ENCODE assay signal across 7 mouse cellular contexts in genomic region chr13:49146698-49147006, GRCm38 (mm10). TPM values are rescaled to one million over a fixed set of nuclear protein-coding genes. Genes with fewer than 3 reads are reported as not detected.
DNase-seq lines count a peak whose midpoint lies in the region; ATAC-seq and TF ChIP-seq lines count a peak whose summit lies in the region.

No protein-coding gene starts in this region.

- TF ChIP-seq CTCF in lung, adult 2 months (IDR thresholded peaks at IDR 0.05; ENCODE audit: insufficient read depth, low read length), result no peak

- H3K4me2 ChIP-seq in lung, embryonic 15.5 days, result peak overlapping the region; percentile 96
- peak overlapping the region; percentile 99 for H3K4me2 ChIP-seq in embryonic facial prominence, embryonic 15.5 days (replicated peaks)
- H3K4me2 ChIP-seq in hindbrain, embryonic 16.5 days (ENCODE audit: low read length), result peak overlapping the region; percentile 65
- H3K4me2 ChIP-seq in neural tube, embryonic 12.5 days (replicated peaks), result peak overlapping the region; percentile 72

- H3K9me3 ChIP-seq in lung, embryonic 15.5 days, result no peaks in the 10 kb centered on the region
- no peaks in the 10 kb centered on the region for H3K9me3 ChIP-seq in embryonic facial prominence, embryonic 15.5 days (replicated peaks)
- no peaks in the 10 kb centered on the region for H3K9me3 ChIP-seq in hindbrain, embryonic 16.5 days (ENCODE audit: control insufficient read depth, low read length)
- H3K9me3 ChIP-seq in neural tube, embryonic 12.5 days, result no peaks in the 10 kb centered on the region

- no peaks in the 10 kb centered on the region for H3K36me3 ChIP-seq in lung, embryonic 15.5 days
- H3K36me3 ChIP-seq in embryonic facial prominence, embryonic 15.5 days, result no peaks in the 10 kb centered on the region
- H3K36me3 ChIP-seq in hindbrain, embryonic 16.5 days (ENCODE audit: control insufficient read depth, insufficient read depth, low read length), result no peaks in the 10 kb centered on the region
- peaks cover 3% of the 10 kb centered on the region; the same call in 1 of the 2 replicates for H3K36me3 ChIP-seq in neural tube, embryonic 12.5 days

- H3K27ac ChIP-seq in lung, embryonic 15.5 days, result no peak overlapping the region
- no peak overlapping the region for H3K27ac ChIP-seq in embryonic facial prominence, embryonic 15.5 days (replicated peaks)
- peak overlapping the region; percentile 91 for H3K27ac ChIP-seq in hindbrain, embryonic 16.5 days (ENCODE audit: low read depth, low read length)
- H3K27ac ChIP-seq in neural tube, embryonic 12.5 days, result peak overlapping the region; percentile 87

- TF ChIP-seq POLR2A in lung, adult 2 months (IDR thresholded peaks at IDR 0.05; ENCODE audit: borderline replicate concordance, extremely low read depth, low read depth, low read length), result no peak

- DNase-seq in lung, adult 2 months, result no peak
- no peak for DNase-seq in left cerebral cortex, adult 11 months (ENCODE audit: low spot score)
- no peak for DNase-seq in cerebellum, adult 18-20 months

- H3K4me3 ChIP-seq in lung, embryonic 15.5 days, result peak overlapping the region; percentile 62
- no peak overlapping the region for H3K4me3 ChIP-seq in lung, adult 2 months (replicated peaks; ENCODE audit: extremely low read depth, low read depth, low read length)
- peak overlapping the region; percentile 68 for H3K4me3 ChIP-seq in embryonic facial prominence, embryonic 15.5 days (replicated peaks)
- peak overlapping the region; percentile 56 for H3K4me3 ChIP-seq in hindbrain, embryonic 16.5 days (ENCODE audit: low read length)
- H3K4me3 ChIP-seq in neural tube, embryonic 12.5 days, result peak overlapping the region; percentile 79

- 3% methylated on average over 44 of the region's 44 CpGs for WGBS in lung, embryonic 15.5 days
- 1% methylated on average over 26 of the region's 44 CpGs for WGBS in lung, adult 2 months
- under 1% methylated on average over 39 of the region's 44 CpGs for whole genome bisulfite sequencing in embryonic facial prominence, embryonic 15.5 days
- WGBS in hindbrain, embryonic 16.5 days, result under 1% methylated on average over 27 of the region's 44 CpGs
- WGBS in neural tube, embryonic 12.5 days, result 1% methylated on average over 32 of the region's 44 CpGs

- H3K27me3 ChIP-seq in lung, embryonic 15.5 days, result peaks cover 65% of the 10 kb centered on the region
- H3K27me3 ChIP-seq in embryonic facial prominence, embryonic 15.5 days, result peaks cover 37% of the 10 kb centered on the region
- 0 out of 2 replicates have a peak, but pooled peaks cover 2% of the 10 kb centered on the region for H3K27me3 ChIP-seq in hindbrain, embryonic 16.5 days (replicated peaks; ENCODE audit: control insufficient read depth, insufficient read depth, low read length)
- 0 out of 2 replicates have a peak, but pooled peaks cover 9% of the 10 kb centered on the region for H3K27me3 ChIP-seq in neural tube, embryonic 12.5 days (replicated peaks)

- peak; percentile 12; the same call in 1 of the 2 replicates for ATAC-seq in lung, embryonic 15.5 days (ENCODE audit: borderline replicate concordance, extremely low read depth, low FRiP score, low TSS enrichment)
- no peak for ATAC-seq in embryonic facial prominence, embryonic 15.5 days (ENCODE audit: insufficient number of reproducible peaks, low FRiP score, low TSS enrichment, low read depth)
- peak; percentile 5 for ATAC-seq in hindbrain, embryonic 16.5 days
- peak; percentile 22 for ATAC-seq in neural tube, embryonic 12.5 days (ENCODE audit: low FRiP score, low read depth)

- peaks cover 20% of the 10 kb centered on the region; the same call in 1 of the 2 replicates for H3K4me1 ChIP-seq in lung, embryonic 15.5 days
- H3K4me1 ChIP-seq in lung, adult 2 months (ENCODE audit: control insufficient read depth, insufficient read depth, low read length), result 0 out of 2 replicates have a peak, but pooled peaks cover 2% of the 10 kb centered on the region
- H3K4me1 ChIP-seq in embryonic facial prominence, embryonic 15.5 days, result peaks cover 42% of the 10 kb centered on the region
- peaks cover 40% of the 10 kb centered on the region for H3K4me1 ChIP-seq in hindbrain, embryonic 16.5 days (ENCODE audit: control insufficient read depth, insufficient read depth, low read depth, low read length)
- peaks cover 33% of the 10 kb centered on the region for H3K4me1 ChIP-seq in neural tube, embryonic 12.5 days

- H3K9ac ChIP-seq in lung, embryonic 15.5 days, result peak overlapping the region; percentile 45; the same call in 1 of the 2 replicates
- peak overlapping the region; percentile 37 for H3K9ac ChIP-seq in embryonic facial prominence, embryonic 15.5 days
- peak overlapping the region; percentile 92 for H3K9ac ChIP-seq in hindbrain, embryonic 16.5 days (ENCODE audit: low read depth, low read length)
- H3K9ac ChIP-seq in neural tube, embryonic 12.5 days, result peak overlapping the region; percentile 96

RNA-seq across cellular contexts. Expression of gene Wnk2, which starts 1.2 kb away (rescaled TPM):
- polyA plus RNA-seq in lung, embryonic 15.5 days (2015; fragmentation: Nextera tagmentation; extraction: Ambion mirVana), result 0.81 and 1.3 TPM in 2 replicates
- 1.5 and 4.2 TPM in 2 replicates for polyA plus RNA-seq in lung, adult 2 months (2012; rRNA removed)
- polyA plus RNA-seq in embryonic facial prominence, embryonic 15.5 days (2015; fragmentation: Nextera tagmentation; extraction: Ambion mirVana), result 2.6 and 3.1 TPM in 2 replicates
- 15.6 and 17.9 TPM in 2 replicates for polyA plus RNA-seq in hindbrain, embryonic 16.5 days (2015; fragmentation: Nextera tagmentation; extraction: Ambion mirVana)
- polyA plus RNA-seq in neural tube, embryonic 12.5 days (2016; fragmentation: Nextera tagmentation; extraction: Ambion mirVana), result 16.4 and 17.2 TPM in 2 replicates

RNA-seq across cellular contexts. Expression of gene Ninj1, which starts 40.6 kb away (rescaled TPM):
- 44.5 and 45.1 TPM in 2 replicates for polyA plus RNA-seq in lung, embryonic 15.5 days (2015; fragmentation: Nextera tagmentation; extraction: Ambion mirVana)
- polyA plus RNA-seq in lung, adult 2 months (2012; rRNA removed), result 161 and 222 TPM in 2 replicates
- polyA plus RNA-seq in embryonic facial prominence, embryonic 15.5 days (2015; fragmentation: Nextera tagmentation; extraction: Ambion mirVana), result 61.1 and 62.7 TPM in 2 replicates
- polyA plus RNA-seq in hindbrain, embryonic 16.5 days (2015; fragmentation: Nextera tagmentation; extraction: Ambion mirVana), result 35.5 and 40.2 TPM in 2 replicates
- polyA plus RNA-seq in neural tube, embryonic 12.5 days (2016; fragmentation: Nextera tagmentation; extraction: Ambion mirVana), result 18.5 and 21.0 TPM in 2 replicates

Comparison
In these comparisons a context has a peak if more than half of its experiments do, and no peak if none do; other contexts are left out.
1. H3K27ac ChIP-seq: peak in hindbrain, embryonic 16.5 days (single experiment) and neural tube, embryonic 12.5 days (single experiment); none in lung, embryonic 15.5 days (single experiment) and embryonic facial prominence, embryonic 15.5 days (single experiment).
2. H3K9ac ChIP-seq: peak in every context shown above with its lines; median percentile 96 in neural tube, embryonic 12.5 days; 92 in hindbrain, embryonic 16.5 days; 45 in lung, embryonic 15.5 days; 37 in embryonic facial prominence, embryonic 15.5 days.
3. Peak in every context shown above with its lines, with median percentiles within 50 percentile points of each other: H3K4me2 ChIP-seq.